Mouse (Mus musculus) embryonic facial prominence, embryonic 14.5 days (tissue): Measurements from ENCODE around the gene Slc25a26. TPM values are rescaled to one million over a fixed set of nuclear protein-coding genes. Genes with fewer than 3 reads are reported as not detected.
A peak's percentile ranks its signal among the peaks of the same experiment; 100 is the strongest.

Source experiments
- ATAC-seq: fragments of 200-750 bp; cut with Nextera tagmentation; 2 replicates; pipeline ENCODE4 v1.8.0; 2017; ENCODE audit warnings: low read depth, moderate number of reproducible peaks, moderate TSS enrichment
- DNase-seq: peaks from one replicate; pipeline ENCODE4 v3.0.0-alpha.2; 2015; ENCODE audit warnings: low spot score
- H3K27ac ChIP-seq: fragments of 300-500 bp; sonication (generic); replicated peaks from 2 replicates; pipeline ENCODE4 v1.5.1; 2014; ENCODE audit warnings: low read depth, mild to moderate bottlenecking, low read length, moderate library complexity
- H3K27me3 ChIP-seq: fragments of 300-500 bp; sonication (generic); replicated peaks from 2 replicates; pipeline ENCODE4 v1.6.1; 2014; ENCODE audit warnings: low read length; ENCODE audit not compliant: control insufficient read depth, insufficient read depth
- H3K36me3 ChIP-seq: fragments of 300-500 bp; sonication (generic); 2 replicates; pipeline ENCODE4 v1.6.1; 2014; ENCODE audit warnings: low read length, mixed read lengths; ENCODE audit not compliant: control insufficient read depth, insufficient read depth
- H3K4me1 ChIP-seq: fragments of 300-500 bp; sonication (generic); 2 replicates; pipeline ENCODE4 v1.6.1; 2014; ENCODE audit warnings: antibody characterized with exemption, low read length; ENCODE audit not compliant: control insufficient read depth, insufficient read depth
- H3K4me2 ChIP-seq: fragments of 300-500 bp; sonication (generic); 2 replicates; pipeline ENCODE4 v1.6.1; 2014; ENCODE audit warnings: low read depth, mild to moderate bottlenecking, low read length, moderate library complexity, mixed read lengths
- H3K4me3 ChIP-seq: fragments of 300-500 bp; sonication (generic); 2 replicates; pipeline ENCODE4 v1.5.1; 2014; ENCODE audit warnings: low read depth, mild to moderate bottlenecking, low read length
- H3K9ac ChIP-seq: fragments of 300-500 bp; sonication (generic); 2 replicates; pipeline ENCODE4 v1.6.1; 2014; ENCODE audit warnings: low read depth, mild to moderate bottlenecking, low read length, moderate library complexity, mixed read lengths
- H3K9me3 ChIP-seq: fragments of 300-500 bp; sonication (generic); 2 replicates; pipeline ENCODE4 v1.6.1; 2016; ENCODE audit warnings: low read length; ENCODE audit not compliant: control insufficient read depth
- WGBS: fragments of 180-500 bp; shearing (Covaris S2); extraction: QIAGEN DNeasy Blood & Tissue Kit; methylation state at CpG from one replicate; pipeline ENCODE4 v1.1.7; 2014; 5-methylcytosine and 5-hydroxymethylcytosine counted together
- polyA plus RNA-seq: library from polyadenylated mRNA; unstranded; fragments of >200 nt; fragmentation: Nextera tagmentation; extraction: Ambion mirVana; gene quantifications from 2 replicates; pipeline ENCODE4 v1.2.1, GENCODE M21; 2014

Gene Slc25a26
- polyA plus RNA-seq, 1 experiment from 2014 or later, result 6.8 TPM

DNA sequence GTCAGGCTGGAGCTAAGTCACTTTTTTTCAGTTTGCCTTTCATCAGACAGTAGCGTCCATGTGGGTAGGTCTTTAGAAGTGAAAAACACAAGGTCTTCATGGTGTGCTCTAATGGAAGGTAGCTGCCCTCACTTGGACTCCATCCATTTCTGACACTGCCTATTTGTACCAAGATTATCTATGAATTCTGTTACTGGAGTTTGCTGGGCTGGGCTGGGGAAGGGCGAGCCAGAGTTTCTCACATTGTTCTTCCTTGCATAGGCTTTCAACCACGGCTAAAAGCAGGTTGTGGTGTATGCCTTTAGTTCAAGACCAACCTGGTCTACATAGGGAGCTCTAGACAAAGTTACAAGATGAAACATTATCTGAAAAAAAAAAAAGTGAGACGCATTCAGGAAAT, 84.8 kb downstream of the Slc25a26 start:
- WGBS, result 87% methylated on average over 4 of the region's 4 CpGs
- H3K27ac ChIP-seq, result no peak overlapping the region
- DNase-seq (no peak), ATAC-seq (no peak)
- H3K9me3 ChIP-seq, result no peaks in the 10 kb centered on the region
- no peak overlapping the region for H3K9ac ChIP-seq
- no peaks in the 10 kb centered on the region for H3K36me3 ChIP-seq
- H3K4me3 ChIP-seq, result no peak overlapping the region
- H3K4me2 ChIP-seq, result no peak overlapping the region
- no peaks in the 10 kb centered on the region for H3K4me1 ChIP-seq
- no peaks in the 10 kb centered on the region for H3K27me3 ChIP-seq

GRCm38 (mm10) chr6:94588365-94588764, 88.2 kb downstream of the Slc25a26 start:
- Histone ChIP-seq H3K27ac (no peak overlapping the region), H3K9me3 (no peaks in the 10 kb centered on the region), H3K27me3 (no peaks in the 10 kb centered on the region), H3K4me1 (peaks cover 13% of the 10 kb centered on the region), H3K9ac (no peak overlapping the region), H3K36me3 (no peaks in the 10 kb centered on the region), H3K4me3 (no peak overlapping the region), H3K4me2 (no peak overlapping the region)
- ATAC-seq (no peak), DNase-seq (no peak)
- 77% methylated on average over 4 of the region's 4 CpGs for WGBS

- no peaks in the 10 kb centered on the region for H3K27me3 ChIP-seq
- no peaks in the 10 kb centered on the region for H3K36me3 ChIP-seq
- H3K9me3 ChIP-seq, result no peaks in the 10 kb centered on the region
- peak; percentile 93 for ATAC-seq
- 4% methylated on average over 8 of the region's 8 CpGs for WGBS
- peak overlapping the region; percentile 32; the same call in 1 of the 2 replicates for H3K4me2 ChIP-seq
- no peak overlapping the region for H3K9ac ChIP-seq
- peak overlapping the region; percentile 48; the same call in 1 of the 2 replicates for H3K27ac ChIP-seq
- peak; percentile 92 for DNase-seq
- H3K4me1 ChIP-seq, result peaks cover 31% of the 10 kb centered on the region
- no peak overlapping the region for H3K4me3 ChIP-seq
Observed at GRCm38 (mm10) chr6:94592243-94592642, 92.1 kb downstream of the Slc25a26 start.

GRCm38 (mm10) chr6:94592710-94593109, 92.6 kb downstream of the Slc25a26 start:
- H3K4me1 ChIP-seq, result peaks cover 31% of the 10 kb centered on the region
- H3K27ac ChIP-seq, result peak overlapping the region; percentile 48; the same call in 1 of the 2 replicates
- DNase-seq (peak; percentile 77), ATAC-seq (peak; percentile 47; the same call in 1 of the 2 replicates)
- H3K36me3 ChIP-seq, result no peaks in the 10 kb centered on the region
- no peaks in the 10 kb centered on the region for H3K9me3 ChIP-seq
- H3K4me3 ChIP-seq, result no peak overlapping the region
- WGBS, result 11% methylated on average over 4 of the region's 4 CpGs
- no peaks in the 10 kb centered on the region for H3K27me3 ChIP-seq
- peak overlapping the region; percentile 32; the same call in 1 of the 2 replicates for H3K4me2 ChIP-seq
- no peak overlapping the region for H3K9ac ChIP-seq

DNA sequence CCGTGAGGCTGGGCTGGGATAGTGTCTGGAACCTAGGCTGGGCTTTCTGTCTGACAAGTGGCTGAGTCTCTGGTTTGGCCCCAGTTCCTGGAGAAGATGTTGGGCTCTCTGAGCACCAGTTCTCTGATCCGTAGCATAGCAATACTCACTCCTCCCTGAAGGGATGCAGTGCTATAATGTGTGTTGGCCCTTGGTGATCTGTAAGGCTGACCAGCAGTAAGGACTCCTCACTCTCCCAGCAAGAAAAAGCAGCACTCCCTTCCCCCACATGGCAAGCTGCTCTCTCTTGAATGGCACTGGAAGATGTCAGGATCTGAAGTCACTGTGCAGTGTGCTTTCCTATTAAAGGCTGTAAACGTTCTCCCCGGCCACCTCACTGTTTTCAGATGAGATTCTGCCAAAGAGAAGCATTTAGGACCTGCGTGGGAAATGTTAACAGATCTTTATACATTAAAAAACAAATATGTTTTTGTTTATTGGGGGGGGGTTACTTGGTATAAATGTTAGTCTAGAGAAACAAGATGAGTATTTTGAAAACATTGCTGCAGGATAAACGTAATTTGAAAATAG, 94.0 kb downstream of the Slc25a26 start:
- Histone ChIP-seq H3K4me1 (peaks cover 31% of the 10 kb centered on the region), H3K4me2 (no peak overlapping the region), H3K36me3 (no peaks in the 10 kb centered on the region), H3K4me3 (no peak overlapping the region), H3K9ac (no peak overlapping the region), H3K27ac (no peak overlapping the region), H3K9me3 (no peaks in the 10 kb centered on the region), H3K27me3 (no peaks in the 10 kb centered on the region)
- 67% methylated on average over 6 of the region's 6 CpGs for WGBS
- no peak for ATAC-seq
- DNase-seq, result no peak

DNA sequence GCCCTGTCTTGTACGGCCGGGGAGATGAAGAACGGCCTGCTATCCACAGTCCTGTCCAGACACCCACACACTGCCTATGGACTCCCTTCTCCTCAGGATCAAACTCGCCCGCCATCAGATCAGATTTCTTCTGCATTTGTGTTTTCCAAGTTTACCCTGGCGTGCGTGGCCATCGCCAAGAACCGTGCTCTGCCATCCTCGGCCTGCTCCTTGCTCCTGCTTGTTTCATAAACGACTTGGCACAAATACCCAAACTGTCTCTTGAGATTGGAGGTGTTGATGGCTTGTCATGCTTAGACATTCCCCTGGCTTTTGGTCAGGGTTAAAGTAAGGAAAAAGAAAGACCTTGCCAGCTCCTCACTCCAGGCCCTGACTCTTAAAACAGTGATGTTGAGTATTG, 94.6 kb downstream of the Slc25a26 start:
- Histone ChIP-seq H3K4me2 (no peak overlapping the region), H3K27me3 (no peaks in the 10 kb centered on the region), H3K9me3 (no peaks in the 10 kb centered on the region), H3K4me1 (peaks cover 31% of the 10 kb centered on the region), H3K36me3 (no peaks in the 10 kb centered on the region), H3K9ac (no peak overlapping the region), H3K27ac (no peak overlapping the region), H3K4me3 (no peak overlapping the region)
- WGBS, result 66% methylated on average over 11 of the region's 11 CpGs
- ATAC-seq (no peak), DNase-seq (no peak)

- Histone ChIP-seq H3K4me2 (no peak overlapping the region), H3K9ac (no peak overlapping the region), H3K27me3 (no peaks in the 10 kb centered on the region), H3K4me1 (peaks cover 31% of the 10 kb centered on the region), H3K36me3 (no peaks in the 10 kb centered on the region), H3K9me3 (no peaks in the 10 kb centered on the region), H3K27ac (no peak overlapping the region), H3K4me3 (no peak overlapping the region)
- DNase-seq (no peak), ATAC-seq (no peak)
- WGBS, result 59% methylated on average over 5 of the region's 5 CpGs
Observed at GRCm38 (mm10) chr6:94595206-94595605, 95.1 kb downstream of the Slc25a26 start.

DNA sequence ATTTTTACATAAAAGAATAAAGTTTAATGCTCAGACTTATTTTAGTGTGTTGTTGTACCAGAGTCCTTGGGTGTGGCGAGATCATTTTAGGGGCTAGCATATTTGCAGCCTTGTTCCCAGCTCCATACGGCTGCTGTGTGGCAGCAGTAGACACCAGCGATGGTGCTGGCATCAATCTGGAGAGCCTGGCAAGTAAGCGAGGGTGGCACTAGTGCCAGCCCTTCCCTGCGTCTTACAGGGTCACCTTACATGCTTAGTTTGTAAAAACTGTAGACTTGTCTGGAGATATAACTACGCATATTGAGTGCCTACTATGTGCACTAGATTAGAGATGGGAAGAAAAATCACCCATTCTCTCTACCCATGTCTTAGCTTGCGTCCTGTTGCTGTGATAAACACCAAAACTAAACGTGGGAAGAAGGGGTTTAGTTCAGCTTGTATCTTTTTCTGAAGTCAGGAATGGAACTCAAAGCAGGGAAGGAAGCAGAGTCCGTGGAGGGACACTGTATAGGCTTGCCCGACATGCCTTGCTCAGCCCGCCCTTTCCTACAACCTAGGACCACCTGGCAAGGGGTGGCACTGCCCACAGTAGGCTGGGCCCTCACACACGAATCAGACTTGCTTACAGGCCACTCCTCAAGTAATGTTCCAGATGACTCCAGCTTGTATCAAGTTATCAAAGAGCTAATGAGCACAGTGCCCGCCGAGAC, 96.1 kb downstream of the Slc25a26 start:
- H3K9ac ChIP-seq, result no peak overlapping the region
- H3K4me1 ChIP-seq, result peaks cover 31% of the 10 kb centered on the region
- H3K9me3 ChIP-seq, result no peaks in the 10 kb centered on the region
- ATAC-seq (no peak), DNase-seq (no peak)
- no peak overlapping the region for H3K4me2 ChIP-seq
- H3K27me3 ChIP-seq, result no peaks in the 10 kb centered on the region
- H3K4me3 ChIP-seq, result no peak overlapping the region
- 87% methylated on average over 14 of the region's 14 CpGs for WGBS
- no peak overlapping the region for H3K27ac ChIP-seq
- no peaks in the 10 kb centered on the region for H3K36me3 ChIP-seq
